Mouse (Mus musculus): ENCODE measurements around the gene Fastkd1. TPM values are rescaled to one million over a fixed set of nuclear protein-coding genes. Genes with fewer than 3 reads are reported as not detected.
"Not testable (repeated sequence)": the region's sequence is repeated elsewhere in the genome, so short reads cannot be mapped to it uniquely, and the experiment has no call there.

Fastkd1 gene
- polyA plus RNA-seq, 1 experiment from 2014 or later: 5.6 TPM

- no peaks in the 10 kb centered on the region for H3K36me3 ChIP-seq (ENCODE audit: control insufficient read depth, insufficient read depth, low read length)
- no peaks in the 10 kb centered on the region for H3K4me1 ChIP-seq (replicated peaks; ENCODE audit: control insufficient read depth, insufficient read depth)
- no peaks in the 10 kb centered on the region for H3K27me3 ChIP-seq (ENCODE audit: control insufficient read depth, insufficient read depth, low read length)
- H3K4me3 ChIP-seq (ENCODE audit: low read depth, low read length): peak within 1 kb of the TSS; percentile 80
- 2% methylated on average over 43 of the region's 43 CpGs for WGBS
- TF ChIP-seq EP300 (optimal IDR thresholded peaks at IDR 0.05) (no peak), CTCF (IDR thresholded peaks at IDR 0.05; ENCODE audit: low read depth) (no peak)
- DNase-seq (ENCODE audit: low spot score) (peak; percentile 94), ATAC-seq (ENCODE audit: low FRiP score, low TSS enrichment) (peak; percentile 97)
- H3K9me3 ChIP-seq (ENCODE audit: control insufficient read depth, low read length): no peaks in the 10 kb centered on the region
- no peak within 1 kb of the TSS for H3K27ac ChIP-seq (replicated peaks)
- peak within 1 kb of the TSS; percentile 93 for H3K4me2 ChIP-seq (replicated peaks; ENCODE audit: low read depth)
- peak within 1 kb of the TSS; percentile 77 for H3K9ac ChIP-seq (ENCODE audit: low read length)
Measured at GRCm38 (mm10) chr2:69646726-69647490, 66.4 kb downstream of the Fastkd1 start, which contains the start of gene Bbs5. Gene Bbs5 (plus strand): TSS chr2:69647171.

DNA sequence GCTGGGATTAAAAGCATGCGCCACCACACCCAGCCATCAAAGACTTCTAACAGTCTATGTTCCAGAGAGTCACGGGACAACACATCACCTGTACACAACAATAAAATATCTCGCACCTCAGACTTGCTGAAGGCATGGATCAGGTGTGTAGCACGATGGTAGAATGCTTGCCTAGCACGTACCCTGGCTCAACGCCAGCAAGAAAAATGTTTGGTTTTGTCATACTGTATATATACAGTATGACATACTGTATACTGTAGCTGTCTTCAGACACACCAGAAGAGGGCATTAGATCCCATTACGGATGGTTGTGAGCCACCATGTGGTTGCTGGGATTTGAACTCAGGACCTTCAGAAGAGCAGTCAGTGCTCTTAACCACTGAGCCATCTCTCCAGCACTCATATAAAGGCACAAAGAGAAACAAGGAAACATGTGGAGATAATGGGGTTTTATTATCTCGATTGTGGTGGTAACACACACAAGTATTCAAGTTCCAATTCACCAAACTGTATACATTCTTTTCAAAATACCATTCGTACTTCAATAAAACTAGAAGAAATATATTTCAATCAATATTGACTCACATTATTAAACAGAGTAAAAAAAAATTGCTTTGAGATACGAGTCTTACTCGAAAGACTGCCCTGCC is 68.2 kb downstream of the Fastkd1 start:
- DNase-seq (ENCODE audit: low spot score): no peak
- no peaks in the 10 kb centered on the region for H3K27me3 ChIP-seq (ENCODE audit: control insufficient read depth, insufficient read depth, low read length)
- no peaks in the 10 kb centered on the region for H3K4me1 ChIP-seq (replicated peaks; ENCODE audit: control insufficient read depth, insufficient read depth)
- no peak overlapping the region for H3K27ac ChIP-seq (replicated peaks)
- no peaks in the 10 kb centered on the region for H3K9me3 ChIP-seq (ENCODE audit: control insufficient read depth, low read length)
- no peak overlapping the region for H3K4me3 ChIP-seq (ENCODE audit: low read depth, low read length)
- ATAC-seq (ENCODE audit: low FRiP score, low TSS enrichment): no peak
- 72% methylated on average over 11 of the region's 11 CpGs for WGBS
- no peaks in the 10 kb centered on the region for H3K36me3 ChIP-seq (ENCODE audit: control insufficient read depth, insufficient read depth, low read length)
- no peak overlapping the region for H3K9ac ChIP-seq (ENCODE audit: low read length)
- no peak for TF ChIP-seq EP300 (optimal IDR thresholded peaks at IDR 0.05)
- no peak for TF ChIP-seq CTCF (IDR thresholded peaks at IDR 0.05; ENCODE audit: low read depth)
- no peak overlapping the region for H3K4me2 ChIP-seq (replicated peaks; ENCODE audit: low read depth)

- TF ChIP-seq EP300 (optimal IDR thresholded peaks at IDR 0.05) (no peak), CTCF (IDR thresholded peaks at IDR 0.05; ENCODE audit: low read depth) (no peak)
Measured at GRCm38 (mm10) chr2:69640100-69640499, 73.2 kb downstream of the Fastkd1 start.

GRCm38 (mm10) chr2:69637989-69638388 is 75.3 kb downstream of the Fastkd1 start:
- WGBS: 79% methylated on average over 7 of the region's 7 CpGs
- H3K4me2 ChIP-seq (replicated peaks; ENCODE audit: low read depth); ATAC-seq (ENCODE audit: low FRiP score, low TSS enrichment): not testable (repeated sequence)

More at GRCm38 (mm10) chr2:69640100-69640499, 73.2 kb downstream of the Fastkd1 start:
- Histone ChIP-seq H3K4me1 (replicated peaks; ENCODE audit: control insufficient read depth, insufficient read depth) (no peaks in the 10 kb centered on the region), H3K27me3 (ENCODE audit: control insufficient read depth, insufficient read depth, low read length) (no peaks in the 10 kb centered on the region), H3K4me3 (ENCODE audit: low read depth, low read length) (no peak overlapping the region), H3K36me3 (ENCODE audit: control insufficient read depth, insufficient read depth, low read length) (no peaks in the 10 kb centered on the region), H3K4me2 (replicated peaks; ENCODE audit: low read depth) (no peak overlapping the region), H3K27ac (replicated peaks) (no peak overlapping the region), H3K9me3 (ENCODE audit: control insufficient read depth, low read length) (no peaks in the 10 kb centered on the region), H3K9ac (ENCODE audit: low read length) (no peak overlapping the region)
- no peak for ATAC-seq (ENCODE audit: low FRiP score, low TSS enrichment)
- WGBS: 68% methylated on average over 10 of the region's 10 CpGs
- DNase-seq (ENCODE audit: low spot score): no peak

More at GRCm38 (mm10) chr2:69637989-69638388, 75.3 kb downstream of the Fastkd1 start:
- not testable (repeated sequence) for H3K27ac ChIP-seq (replicated peaks); H3K27me3 ChIP-seq (ENCODE audit: control insufficient read depth, insufficient read depth, low read length); H3K9ac ChIP-seq (ENCODE audit: low read length); H3K4me3 ChIP-seq (ENCODE audit: low read depth, low read length); H3K9me3 ChIP-seq (ENCODE audit: control insufficient read depth, low read length); H3K4me1 ChIP-seq (replicated peaks; ENCODE audit: control insufficient read depth, insufficient read depth); H3K36me3 ChIP-seq (ENCODE audit: control insufficient read depth, insufficient read depth, low read length); DNase-seq (ENCODE audit: low spot score)

Other genes starting within 250 kb of the Fastkd1 start
- 0.29 TPM in 2 replicates for gene Lrp2, start 127.5 kb downstream of the Fastkd1 start, polyA plus RNA-seq (2015; fragmentation: Nextera tagmentation; extraction: Ambion mirVana)
- gene Bbs5, start 66.3 kb downstream of the Fastkd1 start, polyA plus RNA-seq (2015; fragmentation: Nextera tagmentation; extraction: Ambion mirVana): 10.3 and 10.4 TPM in 2 replicates
- gene Klhl41, start 43.4 kb downstream of the Fastkd1 start, polyA plus RNA-seq (2015; fragmentation: Nextera tagmentation; extraction: Ambion mirVana): 0.28 and 0.67 TPM in 2 replicates
- 83.7 and 85.2 TPM in 2 replicates for gene Ppig, start 9.0 kb upstream of the Fastkd1 start, polyA plus RNA-seq (2015; fragmentation: Nextera tagmentation; extraction: Ambion mirVana)
- 0.70 and 0.96 TPM in 2 replicates for gene Ccdc173, start 76.1 kb upstream of the Fastkd1 start, polyA plus RNA-seq (2015; fragmentation: Nextera tagmentation; extraction: Ambion mirVana)
- 19.0 and 19.3 TPM in 2 replicates for gene Phospho2, start 76.1 kb upstream of the Fastkd1 start, polyA plus RNA-seq (2015; fragmentation: Nextera tagmentation; extraction: Ambion mirVana)
- gene Klhl23, start 108.4 kb upstream of the Fastkd1 start, polyA plus RNA-seq (2015; fragmentation: Nextera tagmentation; extraction: Ambion mirVana): 21.4 and 25.1 TPM in 2 replicates
- gene Ssb, start 148.0 kb upstream of the Fastkd1 start, polyA plus RNA-seq (2015; fragmentation: Nextera tagmentation; extraction: Ambion mirVana): 161 and 203 TPM in 2 replicates
- gene Mettl5, start 172.1 kb upstream of the Fastkd1 start, polyA plus RNA-seq (2015; fragmentation: Nextera tagmentation; extraction: Ambion mirVana): 29.4 and 32.0 TPM in 2 replicates
- gene Ubr3, start 183.7 kb upstream of the Fastkd1 start, polyA plus RNA-seq (2015; fragmentation: Nextera tagmentation; extraction: Ambion mirVana): 7.9 and 9.0 TPM in 2 replicates